Mouse (Mus musculus): ENCODE measurements around the gene Ndufs3. TPM values are rescaled to one million over a fixed set of nuclear protein-coding genes. Genes with fewer than 3 reads are reported as not detected.

The Ndufs3 gene
- polyA plus RNA-seq (2012; rRNA removed) = 162 and 177 TPM in 2 replicates

DNA sequence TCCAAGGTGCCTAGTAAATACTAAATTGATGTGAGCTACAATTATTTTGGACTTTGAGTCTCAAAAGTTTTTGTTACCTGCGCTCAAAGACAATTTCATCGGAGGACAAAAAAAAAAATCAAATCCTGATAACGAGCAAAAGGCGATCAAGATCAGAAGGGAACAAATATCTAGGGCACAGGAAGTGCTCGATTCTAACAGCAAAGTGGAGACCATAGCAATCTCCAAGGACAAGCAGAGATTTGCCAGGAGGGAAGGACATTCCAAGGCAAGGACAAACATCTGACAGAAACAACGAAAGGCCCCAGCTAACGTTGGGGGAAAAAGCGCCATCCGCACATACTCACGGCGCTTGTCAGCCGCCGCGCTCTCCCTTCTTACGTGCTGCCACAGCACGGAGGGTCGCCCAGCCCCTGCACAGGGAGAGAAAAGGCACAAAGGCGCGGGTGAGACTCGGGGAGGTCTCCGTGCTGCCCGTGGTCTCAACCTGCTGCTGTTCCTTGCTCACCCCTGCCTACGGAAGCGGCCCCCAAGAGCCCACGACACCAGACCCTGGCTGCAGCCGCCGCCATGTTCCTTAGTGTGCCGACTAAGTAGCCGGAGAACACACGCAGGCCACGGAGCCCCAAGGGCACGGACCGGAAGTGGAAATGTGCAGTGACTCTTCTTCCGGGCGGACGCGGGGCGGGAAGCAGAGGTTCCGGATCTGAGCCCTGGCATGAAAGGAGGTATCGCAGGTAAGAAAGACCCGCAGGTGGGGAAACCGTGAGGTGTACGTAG is at the start of gene Ndufs3, which contains the start of gene Kbtbd4:
Gene Ndufs3 (minus strand): TSS at position 752 of the 780 bp plus-strand sequence.
Gene Kbtbd4 (plus strand): TSS at position 665 of the 780 bp plus-strand sequence.

GRCm38 (mm10) chr2:90940233-90941229 is 35.9 kb upstream of the Ndufs3 start, which contains the start of gene Celf1:
Celf1 (plus strand) TSS chr2:90940382.

DNA sequence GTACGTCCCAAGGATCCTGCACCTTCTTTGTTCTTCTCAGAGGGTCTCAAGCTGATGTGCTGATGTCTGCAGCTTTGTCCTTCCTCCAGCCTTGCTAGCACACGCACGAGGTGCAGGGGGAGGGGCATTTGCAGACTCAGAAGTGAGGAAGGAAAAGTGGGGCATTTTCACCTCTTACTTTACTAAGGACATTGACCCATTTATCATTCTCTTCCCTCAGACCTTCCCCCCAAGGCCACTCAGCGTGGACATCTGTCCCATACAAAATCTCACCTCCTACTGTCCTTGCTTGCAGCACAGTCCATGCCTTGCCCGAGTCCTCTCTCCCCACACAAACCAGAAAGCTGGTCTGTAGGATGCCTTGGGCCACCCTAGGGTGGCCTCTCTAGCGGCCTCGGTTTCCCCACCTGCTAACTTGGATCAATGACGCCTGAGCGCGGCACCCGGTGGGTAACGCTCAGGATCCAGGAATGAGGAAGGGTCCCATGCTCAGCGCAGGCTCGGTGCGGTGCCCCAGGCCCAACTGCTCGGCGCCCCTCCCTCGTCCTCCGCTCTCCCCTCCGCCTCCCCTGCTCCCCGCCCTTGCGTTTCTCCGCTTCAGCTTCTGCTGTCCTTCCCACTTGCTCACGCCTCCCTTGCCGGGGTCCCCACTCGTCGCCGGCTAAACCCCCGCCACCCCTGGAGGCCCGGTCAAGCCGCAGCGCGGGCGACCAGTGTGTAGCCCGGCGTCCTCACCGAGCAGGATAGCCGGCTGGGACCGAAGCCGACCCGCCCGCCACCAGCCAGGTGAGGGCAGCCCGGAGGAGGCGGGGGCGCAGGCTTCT is 19.2 kb downstream of the Ndufs3 start, which contains the start of gene C1qtnf4:
Gene C1qtnf4 (plus strand): TSS at position 643 of the 824 bp plus-strand sequence.

DNA sequence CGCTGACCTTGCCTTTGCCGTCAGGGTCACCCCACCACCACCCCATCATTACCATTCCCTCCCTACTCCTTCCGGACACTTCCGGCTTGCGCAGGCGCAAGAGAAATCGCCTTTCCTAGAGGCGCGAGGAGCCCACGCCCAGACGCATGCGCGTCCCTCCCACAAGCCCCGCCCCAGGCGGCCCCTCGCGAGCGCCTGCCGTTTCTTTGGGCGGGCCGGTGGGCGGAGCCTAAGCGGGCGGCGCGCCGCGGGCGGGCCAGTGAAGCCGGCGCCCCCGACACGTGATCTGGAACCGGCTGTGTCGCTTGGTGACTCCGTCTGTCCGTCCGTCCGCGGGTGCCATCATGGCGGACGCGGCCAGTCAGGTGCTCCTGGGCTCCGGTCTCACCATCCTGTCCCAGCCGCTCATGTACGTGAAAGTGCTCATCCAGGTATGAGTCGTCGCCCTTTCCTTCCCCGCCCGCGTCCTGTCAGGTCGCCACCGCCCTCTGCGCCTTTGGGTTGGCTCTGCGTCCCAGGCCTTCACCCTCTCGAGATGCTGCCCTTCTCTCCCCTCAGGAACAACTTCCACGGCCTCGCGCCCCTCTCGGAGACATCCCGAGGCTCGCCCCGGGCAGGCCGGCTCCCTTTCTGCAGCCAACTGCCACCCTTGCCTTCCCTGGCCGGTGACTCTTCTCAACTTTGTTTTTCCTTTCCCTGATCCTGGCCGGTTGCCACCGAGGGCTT is 57.5 kb downstream of the Ndufs3 start, which contains the start of gene Mtch2:
Gene Mtch2 (plus strand): TSS at position 201 of the 726 bp plus-strand sequence.

Other genes starting within 250 kb of the Ndufs3 start
- 17.4 and 21.1 TPM in 2 replicates for gene Nup160, start 227.6 kb downstream of the Ndufs3 start, polyA plus RNA-seq (2012; rRNA removed)
- gene Fnbp4, start 159.5 kb downstream of the Ndufs3 start, polyA plus RNA-seq (2012; rRNA removed) = 93.4 and 106 TPM in 2 replicates
- gene Agbl2, start 122.1 kb downstream of the Ndufs3 start, polyA plus RNA-seq (2012; rRNA removed) = 0.61 and 0.71 TPM in 2 replicates
- 157 and 167 TPM in 2 replicates for gene Mtch2, start 57.7 kb downstream of the Ndufs3 start, polyA plus RNA-seq (2012; rRNA removed)
- 172 and 186 TPM in 2 replicates for gene C1qtnf4, start 19.0 kb downstream of the Ndufs3 start, polyA plus RNA-seq (2012; rRNA removed)
- gene Kbtbd4, start 87 bp downstream of the Ndufs3 start, polyA plus RNA-seq (2012; rRNA removed) = 37.4 and 38.9 TPM in 2 replicates
- 107 and 116 TPM in 2 replicates for gene Celf1, start 35.6 kb upstream of the Ndufs3 start, polyA plus RNA-seq (2012; rRNA removed)
- gene Rapsn, start 130.8 kb upstream of the Ndufs3 start, polyA plus RNA-seq (2012; rRNA removed) = 0.47 and 1.6 TPM in 2 replicates
- 177 and 184 TPM in 2 replicates for gene Psmc3, start 149.2 kb upstream of the Ndufs3 start, polyA plus RNA-seq (2012; rRNA removed)
- gene Slc39a13, start 165.6 kb upstream of the Ndufs3 start, polyA plus RNA-seq (2012; rRNA removed) = 47.5 and 52.9 TPM in 2 replicates
- 4.8 and 6.0 TPM in 2 replicates for gene Spi1, start 177.6 kb upstream of the Ndufs3 start, polyA plus RNA-seq (2012; rRNA removed)
- gene Mybpc3, start 213.3 kb upstream of the Ndufs3 start, polyA plus RNA-seq (2012; rRNA removed) = 0.01 and 0.04 TPM in 2 replicates

Data from central nervous system, embryonic 18 days (tissue).